Mouse (Mus musculus) lung, embryonic 16.5 days (tissue): ENCODE data around the gene Dnajb5. TPM values are rescaled to one million over a fixed set of nuclear protein-coding genes. Genes with fewer than 3 reads are reported as not detected.

Source experiments
- ATAC-seq: fragments of 200-750 bp; cut with Nextera tagmentation; 2 replicates; pipeline ENCODE4 v1.8.0; 2017; ENCODE audit warnings: low read depth, mild to moderate bottlenecking, moderate library complexity
- H3K27ac ChIP-seq: fragments of 300-500 bp; sonication (generic); 2 replicates; pipeline ENCODE4 v1.5.1; 2014; ENCODE audit warnings: mild to moderate bottlenecking, control low read depth, low read length
- H3K27me3 ChIP-seq: fragments of 300-500 bp; sonication (generic); 2 replicates; pipeline ENCODE4 v1.6.1; 2014; ENCODE audit warnings: low read depth, low read length, mixed read lengths; ENCODE audit not compliant: control insufficient read depth, insufficient read depth
- H3K36me3 ChIP-seq: fragments of 300-500 bp; sonication (generic); 2 replicates; pipeline ENCODE4 v1.6.1; 2014; ENCODE audit warnings: low read length; ENCODE audit not compliant: control insufficient read depth, insufficient read depth
- H3K4me1 ChIP-seq: fragments of 300-500 bp; sonication (generic); replicated peaks from 2 replicates; pipeline ENCODE4 v1.6.1; 2014; ENCODE audit warnings: low read length, mixed read lengths; ENCODE audit not compliant: control insufficient read depth, insufficient read depth
- H3K4me2 ChIP-seq: fragments of 300-500 bp; sonication (generic); 2 replicates; pipeline ENCODE4 v1.6.1; 2014; ENCODE audit warnings: low read depth, low read length, control low read depth
- H3K4me3 ChIP-seq: fragments of 300-500 bp; sonication (generic); 2 replicates; pipeline ENCODE4 v1.5.1; 2014; ENCODE audit warnings: mild to moderate bottlenecking, low read length, control low read depth
- H3K9ac ChIP-seq: fragments of 300-500 bp; sonication (generic); 2 replicates; pipeline ENCODE4 v1.6.1; 2014; ENCODE audit warnings: low read length, control low read depth
- H3K9me3 ChIP-seq: fragments of 300-500 bp; sonication (generic); 2 replicates; pipeline ENCODE4 v1.6.1; 2016; ENCODE audit warnings: low read length; ENCODE audit not compliant: control insufficient read depth
- WGBS: fragments of 180-500 bp; shearing (Covaris S2); extraction: QIAGEN DNeasy Blood & Tissue Kit; methylation state at CpG from one replicate; pipeline ENCODE4 v1.1.7; 2014; 5-methylcytosine and 5-hydroxymethylcytosine counted together
- polyA plus RNA-seq: library from polyadenylated mRNA; unstranded; fragments of >200 nt; fragmentation: Nextera tagmentation; extraction: Ambion mirVana; gene quantifications from 2 replicates; pipeline ENCODE4 v1.2.1, GENCODE M21; 2015

The Dnajb5 gene
- polyA plus RNA-seq, 1 experiment from 2014 or later: 7.3 TPM

DNA sequence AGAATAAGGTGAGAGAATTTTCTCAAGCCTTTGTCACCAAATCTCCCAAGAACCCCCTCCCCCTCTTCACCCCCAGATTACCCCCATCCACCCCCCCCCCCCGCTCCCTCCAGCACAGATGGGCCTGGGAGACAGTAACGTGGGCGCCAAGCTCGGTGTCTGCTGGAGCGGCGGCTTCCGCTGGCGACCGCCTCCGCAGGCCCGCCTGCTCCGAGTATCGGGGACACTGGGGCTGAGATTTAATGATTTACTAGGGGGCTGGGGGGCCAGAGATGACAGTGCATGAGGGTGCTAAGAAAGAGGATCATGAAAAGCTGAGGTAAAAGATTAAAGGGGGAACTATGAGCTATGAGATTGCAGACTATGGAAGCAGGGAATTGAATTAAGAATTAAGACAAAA lies 1.1 kb upstream of the Dnajb5 start:
- no peak overlapping the region for H3K4me2 ChIP-seq
- no peak overlapping the region for H3K9ac ChIP-seq
- no peak for ATAC-seq
- H3K36me3 ChIP-seq: no peaks in the 10 kb centered on the region
- H3K4me1 ChIP-seq: peaks cover 11% of the 10 kb centered on the region
- H3K9me3 ChIP-seq: no peaks in the 10 kb centered on the region
- no peak overlapping the region for H3K4me3 ChIP-seq
- peaks cover 7% of the 10 kb centered on the region; the same call in 1 of the 2 replicates for H3K27me3 ChIP-seq
- 26% methylated on average over 13 of the region's 13 CpGs for WGBS
- no peak overlapping the region for H3K27ac ChIP-seq

DNA sequence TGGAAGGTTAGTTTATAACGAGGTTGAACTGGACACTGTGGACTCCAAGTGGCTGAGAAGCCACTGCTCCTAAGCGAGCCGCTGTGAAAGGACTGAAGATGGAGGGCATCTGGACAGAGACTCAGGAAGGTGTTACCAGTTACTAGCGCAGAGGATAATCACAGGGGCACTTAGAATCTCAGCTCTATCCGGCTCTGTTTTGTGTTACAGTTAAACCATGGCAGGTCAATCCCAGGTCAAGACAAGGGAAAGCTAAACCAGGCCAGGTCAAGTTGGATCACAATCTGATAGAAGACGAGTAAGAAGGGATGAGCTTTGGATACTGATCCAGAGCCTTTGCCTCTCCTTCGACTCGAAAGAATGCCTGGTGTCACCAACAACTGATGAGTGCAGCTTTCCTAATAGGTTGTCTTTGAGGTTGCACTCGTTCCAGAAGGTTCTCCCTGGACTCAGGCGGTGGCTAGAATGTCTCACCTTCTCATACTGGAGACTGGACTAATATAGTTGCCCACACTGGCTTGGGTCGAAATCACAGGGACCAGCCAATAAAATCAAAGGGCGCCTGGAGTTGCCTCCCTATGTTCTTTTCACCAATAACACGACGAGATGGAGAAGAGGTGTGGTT lies 451 bp upstream of the Dnajb5 start:
- no peaks in the 10 kb centered on the region for H3K9me3 ChIP-seq
- WGBS: 10% methylated on average over 14 of the region's 14 CpGs
- no peak overlapping the region; the same call in 1 of the 2 replicates for H3K9ac ChIP-seq
- 0 out of 2 replicates have a peak overlapping the region, but pooled peaks have one; percentile 32 for H3K27ac ChIP-seq
- H3K36me3 ChIP-seq: no peaks in the 10 kb centered on the region
- ATAC-seq: no peak
- H3K4me3 ChIP-seq: peak overlapping the region; percentile 82
- H3K27me3 ChIP-seq: peaks cover 7% of the 10 kb centered on the region; the same call in 1 of the 2 replicates
- peak overlapping the region; percentile 74 for H3K4me2 ChIP-seq
- peaks cover 11% of the 10 kb centered on the region for H3K4me1 ChIP-seq

DNA sequence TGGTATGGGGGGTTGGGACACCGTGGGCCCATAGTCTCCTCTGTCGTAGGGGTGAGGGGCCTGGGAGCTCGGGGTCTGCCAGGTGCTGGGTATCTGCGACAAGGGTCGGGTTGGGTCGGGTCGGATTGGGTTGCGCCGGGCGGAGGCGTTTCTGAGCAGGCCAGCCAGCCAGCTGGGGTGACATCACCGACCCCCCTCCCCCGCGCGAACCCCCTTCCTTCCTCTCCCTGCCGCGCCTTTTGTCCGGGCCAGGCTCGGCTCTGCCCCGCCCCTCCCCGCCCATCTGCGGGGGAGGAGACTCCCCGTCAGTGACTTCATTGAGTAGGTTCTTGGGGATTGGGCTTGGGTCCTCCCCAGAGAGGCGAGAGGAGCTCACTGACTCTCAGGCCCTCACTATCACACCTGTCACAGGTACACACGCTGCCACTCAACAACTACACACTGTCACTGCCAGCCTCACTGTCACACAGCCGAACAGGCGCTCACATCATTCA lies 498 bp downstream of the Dnajb5 start:
- peak overlapping the region; percentile 91 for H3K9ac ChIP-seq
- peak overlapping the region; percentile 82 for H3K4me3 ChIP-seq
- H3K4me1 ChIP-seq: peaks cover 11% of the 10 kb centered on the region
- peaks cover 7% of the 10 kb centered on the region; the same call in 1 of the 2 replicates for H3K27me3 ChIP-seq
- no peaks in the 10 kb centered on the region for H3K9me3 ChIP-seq
- 0 out of 2 replicates have a peak, but pooled peaks cover under 1% of the 10 kb centered on the region for H3K36me3 ChIP-seq
- peak overlapping the region; percentile 87 for H3K27ac ChIP-seq
- peak; percentile 86 for ATAC-seq
- 1% methylated on average over 7 of the region's 27 CpGs for WGBS
- H3K4me2 ChIP-seq: peak overlapping the region; percentile 74

DNA sequence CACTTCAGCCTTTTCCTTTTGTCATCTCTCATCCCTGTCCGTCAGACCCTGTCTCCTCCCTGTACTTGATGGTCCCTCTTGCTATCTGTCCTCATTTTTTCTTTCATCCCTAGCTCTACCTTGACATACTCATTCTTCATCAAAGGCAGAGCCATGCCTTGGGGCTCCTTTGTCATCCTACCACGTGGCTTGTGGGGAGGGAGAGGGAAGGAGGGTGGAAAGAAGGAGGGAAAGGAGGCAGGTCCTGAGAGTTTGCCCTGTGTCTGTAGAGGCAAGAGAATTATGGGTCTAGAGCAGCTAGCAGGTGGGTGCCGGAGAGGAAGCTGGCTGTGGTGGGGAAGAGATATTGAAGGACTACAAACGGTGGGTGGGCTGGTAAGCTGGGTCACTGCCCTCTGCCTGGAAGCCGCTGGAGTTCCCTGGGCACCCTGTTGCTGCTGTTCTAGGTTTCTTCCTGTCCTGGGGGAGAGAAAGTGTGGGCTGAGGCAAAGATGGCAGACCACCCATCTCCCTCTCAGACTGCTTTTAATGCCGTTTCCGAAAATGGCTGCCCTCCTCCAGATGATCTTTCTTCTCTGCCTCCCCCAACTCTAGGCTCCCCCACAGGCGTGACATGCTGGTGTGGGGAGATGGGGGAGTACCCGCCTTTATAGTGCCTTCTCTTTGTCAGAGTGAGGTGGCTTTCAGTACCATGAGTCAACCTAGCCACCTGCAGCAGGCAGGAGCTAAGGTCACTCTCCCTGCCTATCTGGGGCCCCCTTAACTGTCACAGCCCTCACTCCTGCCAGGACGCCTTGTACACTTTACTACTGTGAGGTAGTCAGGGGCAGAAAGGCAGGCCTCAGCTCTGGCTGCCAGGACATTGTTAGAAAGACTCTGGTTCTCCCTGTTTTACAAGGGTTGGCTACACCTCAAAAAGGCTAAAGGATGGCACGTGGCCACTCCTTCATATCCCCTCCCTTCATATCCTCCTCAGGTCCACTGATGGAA lies 1.9 kb downstream of the Dnajb5 start:
- H3K36me3 ChIP-seq: 0 out of 2 replicates have a peak, but pooled peaks cover 3% of the 10 kb centered on the region
- peaks cover 7% of the 10 kb centered on the region; the same call in 1 of the 2 replicates for H3K27me3 ChIP-seq
- no peak for ATAC-seq
- H3K27ac ChIP-seq: no peak overlapping the region
- H3K9ac ChIP-seq: no peak overlapping the region
- no peaks in the 10 kb centered on the region for H3K9me3 ChIP-seq
- 62% methylated on average over 11 of the region's 11 CpGs for WGBS
- H3K4me3 ChIP-seq: no peak overlapping the region
- H3K4me2 ChIP-seq: no peak overlapping the region
- peaks cover 11% of the 10 kb centered on the region for H3K4me1 ChIP-seq

DNA sequence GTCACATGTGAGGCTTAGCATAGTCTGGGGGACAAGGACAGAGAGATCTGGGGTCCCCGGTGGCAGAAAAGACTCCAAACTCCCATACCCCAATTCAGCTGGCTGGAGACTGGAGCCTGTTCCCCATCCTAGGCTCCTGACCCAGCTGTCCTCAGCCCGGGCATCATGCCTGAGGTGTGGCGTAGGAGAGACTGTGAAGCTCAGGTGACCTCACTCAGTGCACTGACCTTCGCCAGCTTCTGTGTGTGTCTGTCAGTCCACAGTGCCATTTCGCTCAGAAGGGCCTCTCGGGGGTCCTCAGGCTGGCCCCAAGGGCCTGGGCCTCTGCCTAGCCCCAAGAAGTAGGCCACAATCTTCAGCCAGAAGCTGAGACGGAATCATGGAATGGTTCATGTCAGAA lies 2.9 kb downstream of the Dnajb5 start:
- Histone ChIP-seq H3K36me3 (peaks cover 7% of the 10 kb centered on the region), H3K4me2 (no peak overlapping the region), H3K4me1 (peaks cover 11% of the 10 kb centered on the region), H3K27ac (no peak overlapping the region), H3K27me3 (peaks cover 5% of the 10 kb centered on the region; the same call in 1 of the 2 replicates), H3K9ac (no peak overlapping the region), H3K4me3 (no peak overlapping the region), H3K9me3 (no peaks in the 10 kb centered on the region)
- ATAC-seq: no peak
- 83% methylated on average over 7 of the region's 7 CpGs for WGBS

DNA sequence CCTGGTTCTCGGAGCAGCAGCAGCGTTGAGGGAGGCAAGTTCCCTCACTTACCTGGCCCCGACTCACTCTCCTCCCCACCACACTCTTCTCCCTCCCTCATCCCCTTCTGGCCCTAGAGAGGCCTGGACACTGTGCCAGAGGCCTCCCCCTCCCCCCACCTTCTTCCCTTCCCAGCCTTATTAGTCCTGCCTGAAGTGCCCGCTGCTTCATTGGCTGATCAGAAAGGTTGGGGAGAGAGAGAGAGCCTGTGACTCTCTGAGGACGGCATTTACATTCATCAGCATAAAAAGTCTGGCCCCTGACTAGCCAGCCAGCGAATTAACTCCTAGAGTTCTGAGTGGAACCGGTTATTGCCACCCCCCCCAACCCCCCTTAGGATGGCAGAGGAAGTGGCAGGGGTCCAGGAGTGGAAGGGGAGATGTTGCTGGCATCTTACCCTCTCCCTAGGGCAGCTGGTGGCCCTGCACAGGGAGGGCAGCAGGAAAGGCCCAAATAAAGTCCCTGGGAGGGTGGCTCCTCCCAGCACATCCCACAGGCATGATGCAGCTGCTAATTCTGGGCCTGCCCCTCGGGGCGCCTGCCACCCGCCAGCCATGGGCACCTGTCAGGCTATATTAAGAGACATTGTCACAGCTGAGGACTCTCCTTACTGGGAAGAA lies 4.0 kb downstream of the Dnajb5 start:
- no peak overlapping the region for H3K27ac ChIP-seq
- no peak overlapping the region for H3K4me3 ChIP-seq
- H3K36me3 ChIP-seq: peaks cover 10% of the 10 kb centered on the region
- 35% methylated on average over 10 of the region's 10 CpGs for WGBS
- no peak overlapping the region for H3K4me2 ChIP-seq
- H3K27me3 ChIP-seq: no peaks in the 10 kb centered on the region
- ATAC-seq: no peak
- no peaks in the 10 kb centered on the region for H3K9me3 ChIP-seq
- no peak overlapping the region for H3K9ac ChIP-seq
- H3K4me1 ChIP-seq: peaks cover 11% of the 10 kb centered on the region

DNA sequence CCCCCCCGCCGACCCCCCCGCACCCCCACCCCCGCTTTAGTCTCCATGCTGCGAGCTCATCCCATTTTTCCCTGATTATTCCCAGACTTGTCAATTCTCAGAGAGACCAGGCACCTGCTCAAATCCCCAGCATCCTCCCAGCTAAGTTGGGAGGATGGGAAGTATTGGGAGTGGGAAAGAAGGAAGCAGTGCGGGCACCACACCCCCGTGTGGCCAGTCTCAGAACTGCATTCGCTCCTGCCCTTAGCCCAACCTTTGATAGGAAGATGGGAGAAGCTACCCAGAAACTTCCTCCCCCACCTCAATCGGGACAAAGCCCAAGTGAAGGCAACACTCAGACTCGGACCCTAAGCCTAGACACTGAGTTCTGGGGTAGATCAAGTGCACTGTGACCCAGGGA lies 4.7 kb downstream of the Dnajb5 start:
- Histone ChIP-seq H3K4me3 (no peak overlapping the region), H3K9ac (no peak overlapping the region), H3K4me1 (peaks cover 7% of the 10 kb centered on the region), H3K36me3 (peaks cover 10% of the 10 kb centered on the region), H3K27me3 (no peaks in the 10 kb centered on the region), H3K4me2 (no peak overlapping the region), H3K9me3 (no peaks in the 10 kb centered on the region), H3K27ac (no peak overlapping the region)
- 13% methylated on average over 10 of the region's 10 CpGs for WGBS
- ATAC-seq: no peak

DNA sequence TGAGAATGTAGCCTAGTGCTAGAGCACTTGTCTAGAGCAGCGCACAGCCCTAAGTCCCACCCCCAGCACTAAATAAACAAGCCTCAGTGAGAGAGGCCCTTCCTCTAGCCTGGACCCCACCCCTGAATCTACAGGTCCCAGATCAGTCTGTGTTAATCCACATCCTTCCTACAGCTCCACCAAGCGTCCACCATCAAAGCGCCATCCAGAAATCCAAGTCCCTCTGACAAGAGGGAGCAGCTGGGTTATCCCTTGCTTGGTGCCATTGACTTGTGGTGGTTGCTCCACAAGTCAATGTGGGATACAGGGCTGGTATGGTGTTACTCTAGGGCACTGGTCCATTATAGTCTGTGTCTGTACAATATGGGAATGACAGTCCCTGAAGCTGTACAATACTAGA lies 5.6 kb downstream of the Dnajb5 start:
- H3K27ac ChIP-seq: no peak overlapping the region
- no peaks in the 10 kb centered on the region for H3K27me3 ChIP-seq
- H3K4me1 ChIP-seq: peaks cover 7% of the 10 kb centered on the region

More for the DNA sequence above, 5.6 kb downstream of the Dnajb5 start:
- no peaks in the 10 kb centered on the region for H3K9me3 ChIP-seq
- ATAC-seq: no peak
- no peak overlapping the region for H3K4me3 ChIP-seq
- H3K4me2 ChIP-seq: no peak overlapping the region
- peaks cover 10% of the 10 kb centered on the region for H3K36me3 ChIP-seq
- H3K9ac ChIP-seq: no peak overlapping the region
- 89% methylated on average over 3 of the region's 3 CpGs for WGBS
